Mouse (Mus musculus) liver, adult 2 months (tissue): Measurements from ENCODE around the gene Gm49322.

Experiments used
- CTCF ChIP-seq: fragments of 200-500 bp; IDR thresholded peaks from 2 replicates; pipeline ENCODE4 v1.5.1; 2011; ENCODE audit warnings: low read depth, low read length, control low read depth
- POLR2A ChIP-seq: fragments of 200-500 bp; IDR thresholded peaks from 2 replicates; pipeline ENCODE4 v1.6.1; 2011; ENCODE audit warnings: low read length, control low read depth; ENCODE audit not compliant: insufficient read depth; ENCODE audit errors: extremely low read depth

GRCm38 (mm10) chr10:80559431-80559830, 46.4 kb upstream of the Gm49322 start:
- TF ChIP-seq CTCF (no peak), POLR2A (no peak)
